Mouse (Mus musculus) CD4-positive naive resting alpha-beta T cell, adult 76 days (primary cell): ENCODE measurements around the gene Gm3409. TPM values are rescaled to one million over a fixed set of nuclear protein-coding genes. Genes with fewer than 3 reads are reported as not detected.

Experiments used
- total RNA-seq: library from RNA; stranded (reverse); gene quantifications from one replicate; pipeline ENCODE4 v1.2.4, GENCODE M21; 2023

Gm3409 gene
- total RNA-seq: not detected

DNA sequence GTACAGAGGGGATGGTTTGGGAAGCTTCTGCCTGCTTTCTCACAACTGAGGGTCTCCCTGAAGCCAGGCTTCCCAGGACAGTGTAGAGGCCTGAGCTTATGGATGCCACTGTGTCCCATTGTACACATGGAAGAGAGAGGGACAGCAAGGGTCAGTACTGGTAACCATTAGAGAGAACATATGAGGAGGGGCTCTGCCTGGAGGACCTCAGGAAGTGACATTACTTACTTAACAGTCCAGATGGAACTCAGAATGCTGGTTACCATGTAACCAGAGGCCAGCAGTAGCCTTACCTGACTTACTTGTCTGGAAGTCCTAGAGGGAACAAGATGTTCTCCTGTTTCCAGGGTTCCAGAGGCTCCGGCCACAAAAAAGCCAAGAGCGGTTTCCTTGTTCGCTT is at the start of gene Gm3409:
Gene Gm3409, plus strand, starts transcription at position 301 of the 400 bp plus-strand sequence.

DNA sequence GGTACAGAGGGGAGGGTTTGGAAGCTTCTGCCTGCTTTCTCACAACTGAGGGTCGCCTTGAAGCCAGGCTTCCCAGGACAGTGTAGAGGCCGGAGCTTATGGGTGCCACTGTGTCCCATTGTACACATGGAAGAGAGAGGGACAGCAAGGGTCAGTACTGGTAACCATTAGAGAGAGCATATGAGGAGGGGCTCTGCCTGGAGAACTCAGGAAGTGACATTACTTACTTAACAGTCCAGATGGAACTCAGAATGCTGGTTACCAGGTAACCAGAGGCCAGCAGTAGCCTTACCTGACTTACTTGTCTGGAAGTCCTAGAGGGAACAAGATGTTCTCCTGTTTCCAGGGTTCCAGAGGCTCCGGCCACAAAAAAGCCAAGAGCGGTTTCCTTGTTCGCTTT is 46.4 kb upstream of the Gm3409 start, which contains the start of gene Gm6370:
Gene Gm6370, plus strand, starts transcription at position 301 of the 400 bp plus-strand sequence.

DNA sequence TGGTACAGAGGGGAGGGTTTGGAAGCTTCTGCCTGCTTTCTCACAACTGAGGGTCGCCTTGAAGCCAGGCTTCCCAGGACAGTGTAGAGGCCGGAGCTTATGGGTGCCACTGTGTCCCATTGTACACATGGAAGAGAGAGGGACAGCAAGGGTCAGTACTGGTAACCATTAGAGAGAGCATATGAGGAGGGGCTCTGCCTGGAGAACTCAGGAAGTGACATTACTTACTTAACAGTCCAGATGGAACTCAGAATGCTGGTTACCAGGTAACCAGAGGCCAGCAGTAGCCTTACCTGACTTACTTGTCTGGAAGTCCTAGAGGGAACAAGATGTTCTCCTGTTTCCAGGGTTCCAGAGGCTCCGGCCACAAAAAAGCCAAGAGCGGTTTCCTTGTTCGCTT is 35.3 kb upstream of the Gm3409 start, which contains the start of gene 4930449I24Rik:
Gene 4930449I24Rik, plus strand, starts transcription at position 301 of the 400 bp plus-strand sequence.

DNA sequence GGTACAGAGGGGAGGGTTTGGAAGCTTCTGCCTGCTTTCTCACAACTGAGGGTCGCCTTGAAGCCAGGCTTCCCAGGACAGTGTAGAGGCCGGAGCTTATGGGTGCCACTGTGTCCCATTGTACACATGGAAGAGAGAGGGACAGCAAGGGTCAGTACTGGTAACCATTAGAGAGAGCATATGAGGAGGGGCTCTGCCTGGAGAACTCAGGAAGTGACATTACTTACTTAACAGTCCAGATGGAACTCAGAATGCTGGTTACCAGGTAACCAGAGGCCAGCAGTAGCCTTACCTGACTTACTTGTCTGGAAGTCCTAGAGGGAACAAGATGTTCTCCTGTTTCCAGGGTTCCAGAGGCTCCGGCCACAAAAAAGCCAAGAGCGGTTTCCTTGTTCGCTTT is 23.6 kb upstream of the Gm3409 start, which contains the start of gene Gm3402:
Gene Gm3402, plus strand, starts transcription at position 301 of the 400 bp plus-strand sequence.

DNA sequence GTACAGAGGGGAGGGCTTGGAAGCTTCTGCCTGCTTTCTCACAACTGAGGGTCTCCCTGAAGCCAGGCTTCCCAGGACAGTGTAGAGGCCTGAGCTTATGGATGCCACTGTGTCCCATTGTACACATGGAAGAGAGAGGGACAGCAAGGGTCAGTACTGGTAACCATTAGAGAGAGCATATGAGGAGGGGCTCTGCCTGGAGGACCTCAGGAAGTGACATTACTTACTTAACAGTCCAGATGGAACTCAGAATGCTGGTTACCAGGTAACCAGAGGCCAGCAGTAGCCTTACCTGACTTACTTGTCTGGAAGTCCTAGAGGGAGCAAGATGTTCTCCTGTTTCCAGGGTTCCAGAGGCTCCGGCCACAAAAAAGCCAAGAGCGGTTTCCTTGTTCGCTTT is 11.9 kb upstream of the Gm3409 start, which contains the start of gene Gm3404:
Gene Gm3404, plus strand, starts transcription at position 301 of the 400 bp plus-strand sequence.

DNA sequence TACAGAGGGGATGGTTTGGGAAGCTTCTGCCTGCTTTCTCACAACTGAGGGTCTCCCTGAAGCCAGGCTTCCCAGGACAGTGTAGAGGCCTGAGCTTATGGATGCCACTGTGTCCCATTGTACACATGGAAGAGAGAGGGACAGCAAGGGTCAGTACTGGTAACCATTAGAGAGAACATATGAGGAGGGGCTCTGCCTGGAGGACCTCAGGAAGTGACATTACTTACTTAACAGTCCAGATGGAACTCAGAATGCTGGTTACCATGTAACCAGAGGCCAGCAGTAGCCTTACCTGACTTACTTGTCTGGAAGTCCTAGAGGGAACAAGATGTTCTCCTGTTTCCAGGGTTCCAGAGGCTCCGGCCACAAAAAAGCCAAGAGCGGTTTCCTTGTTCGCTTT is 18.4 kb downstream of the Gm3409 start, which contains the start of gene Gm3415:
Gene Gm3415, plus strand, starts transcription at position 301 of the 400 bp plus-strand sequence.

DNA sequence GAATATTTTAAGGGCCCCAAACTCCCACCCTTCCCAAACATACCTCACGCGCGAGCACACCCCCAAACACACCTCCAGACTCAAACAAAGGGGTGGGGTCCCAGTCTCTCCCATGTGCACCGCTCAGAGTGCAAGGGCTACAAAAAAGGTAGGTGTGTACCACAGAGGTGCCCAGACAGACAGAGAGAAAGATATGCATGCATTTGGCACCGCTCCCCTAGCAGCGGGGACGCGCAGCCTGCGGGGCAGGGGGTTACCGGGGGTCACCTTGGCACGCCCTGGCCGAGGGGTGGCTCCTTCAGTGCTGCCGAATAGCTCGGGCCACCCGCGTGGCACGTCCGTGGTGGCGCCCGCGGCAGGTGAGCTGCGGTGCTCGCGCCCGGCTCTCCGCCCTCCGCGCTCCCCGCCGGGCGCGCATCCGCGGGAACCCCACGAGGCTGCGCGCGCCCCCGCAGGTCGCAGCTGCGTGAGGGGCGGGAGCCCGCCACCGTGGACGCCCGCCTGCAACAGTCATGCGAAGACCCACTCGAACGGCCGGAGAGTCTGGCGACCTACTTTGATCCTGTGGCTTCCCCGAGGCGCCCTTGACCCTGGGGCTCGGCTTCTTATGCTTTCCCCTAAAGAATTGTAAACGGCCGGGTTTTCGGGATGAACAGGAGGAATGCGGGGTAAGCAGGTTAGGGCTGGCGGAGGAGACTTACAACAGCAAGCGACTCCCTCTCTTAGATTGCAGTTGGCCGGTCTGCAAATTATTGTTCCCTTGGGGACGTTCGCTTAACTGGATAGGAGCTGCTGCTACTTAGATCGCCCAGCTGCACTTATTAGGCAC is 47.2 kb downstream of the Gm3409 start, which contains the start of gene Gpr12:
Gene Gpr12, minus strand, starts transcription at position 762 of the 829 bp plus-strand sequence.

Other genes starting within 250 kb of the Gm3409 start
- not detected for gene Wasf3, start 152.7 kb upstream of the Gm3409 start, total RNA-seq
- not detected for gene Gm6408, start 55.7 kb upstream of the Gm3409 start, total RNA-seq
- not detected for gene Gm6370, start 46.3 kb upstream of the Gm3409 start, total RNA-seq
- not detected for gene 4930449I24Rik, start 35.2 kb upstream of the Gm3409 start, total RNA-seq
- not detected for gene Gm3402, start 23.5 kb upstream of the Gm3409 start, total RNA-seq
- gene Gm3404, start 11.8 kb upstream of the Gm3409 start, total RNA-seq: not detected
- gene Gm3415, start 18.5 kb downstream of the Gm3409 start, total RNA-seq: not detected
- not detected for gene Gpr12, start 47.6 kb downstream of the Gm3409 start, total RNA-seq